Mouse (Mus musculus) megakaryocyte, embryonic 14.5 days (primary cell): Measurements from ENCODE around the gene Twist2. TPM values are rescaled to one million over a fixed set of nuclear protein-coding genes. Genes with fewer than 3 reads are reported as not detected.

Source experiments
- H3K27me3 ChIP-seq: replicated peaks from 2 replicates; pipeline ENCODE3; 2012; ENCODE audit warnings: inconsistent platforms
- H3K36me3 ChIP-seq: replicated peaks from 2 replicates; pipeline ENCODE3; 2012; ENCODE audit warnings: low read length, inconsistent platforms, mixed read lengths
- H3K4me1 ChIP-seq: 2 replicates; pipeline ENCODE4 v1.6.1; 2012; ENCODE audit warnings: inconsistent platforms
- H3K4me3 ChIP-seq: replicated peaks from 2 replicates; pipeline ENCODE3; 2012; ENCODE audit warnings: moderate library complexity, mild to moderate bottlenecking, inconsistent platforms
- H3K9me3 ChIP-seq: 2 replicates; pipeline ENCODE4 v1.6.1; 2012; ENCODE audit warnings: inconsistent platforms
- FLI1 ChIP-seq: IDR thresholded peaks from 2 replicates; pipeline ENCODE4 v1.6.1; 2012; ENCODE audit warnings: low read length, inconsistent platforms, mixed read lengths
- GATA1 ChIP-seq: IDR thresholded peaks from 3 replicates; pipeline ENCODE4 v1.6.1; 2012; ENCODE audit warnings: mixed read lengths, low read length, inconsistent platforms, borderline replicate concordance
- polyA plus RNA-seq: library from polyadenylated mRNA; stranded (reverse); fragments of >175 nt; gene quantifications from 2 replicates; pipeline ENCODE4 v1.2.3, GENCODE M21; 2012; ENCODE audit warnings: low replicate concordance; ENCODE audit not compliant: insufficient read depth

Twist2 gene
- polyA plus RNA-seq = not detected in 2 replicates

- no peaks in the 10 kb centered on the region for H3K9me3 ChIP-seq
- H3K4me1 ChIP-seq = peaks cover 12% of the 10 kb centered on the region
- TF ChIP-seq GATA1 (no peak), FLI1 (no peak)
- H3K4me3 ChIP-seq = peak within 1 kb of the TSS; percentile 65
- H3K27me3 ChIP-seq = peaks cover 67% of the 10 kb centered on the region
- H3K36me3 ChIP-seq = no peaks in the 10 kb centered on the region
Observed at GRCm38 (mm10) chr1:91800967-91801843, at the start of gene Twist2. Gene Twist2, plus strand, starts transcription at chr1:91801461.

- H3K4me3 ChIP-seq = no peak overlapping the region
- H3K27me3 ChIP-seq = peaks cover 42% of the 10 kb centered on the region
- H3K4me1 ChIP-seq = peaks cover 8% of the 10 kb centered on the region; the same call in 1 of the 2 replicates
- H3K9me3 ChIP-seq = no peaks in the 10 kb centered on the region
- H3K36me3 ChIP-seq = no peaks in the 10 kb centered on the region
- TF ChIP-seq FLI1 (no peak), GATA1 (no peak)
Observed at GRCm38 (mm10) chr1:91752931-91753330, 48.3 kb upstream of the Twist2 start.

- no peak for TF ChIP-seq GATA1
- TF ChIP-seq FLI1 = no peak
- H3K4me1 ChIP-seq = peaks cover 8% of the 10 kb centered on the region; the same call in 1 of the 2 replicates
Observed at GRCm38 (mm10) chr1:91755102-91755501, 46.2 kb upstream of the Twist2 start.

GRCm38 (mm10) chr1:91757292-91757691 lies 44.0 kb upstream of the Twist2 start:
- no peak for TF ChIP-seq FLI1
- TF ChIP-seq GATA1 = no peak
- Histone ChIP-seq H3K27me3 (peaks cover 49% of the 10 kb centered on the region), H3K4me1 (peaks cover 8% of the 10 kb centered on the region; the same call in 1 of the 2 replicates), H3K36me3 (no peaks in the 10 kb centered on the region), H3K4me3 (peak overlapping the region; percentile 84), H3K9me3 (no peaks in the 10 kb centered on the region)

More at GRCm38 (mm10) chr1:91755102-91755501, 46.2 kb upstream of the Twist2 start:
- H3K9me3 ChIP-seq = no peaks in the 10 kb centered on the region
- H3K27me3 ChIP-seq = peaks cover 41% of the 10 kb centered on the region
- H3K36me3 ChIP-seq = no peaks in the 10 kb centered on the region
- H3K4me3 ChIP-seq = no peak overlapping the region

- H3K4me1 ChIP-seq = peaks cover 8% of the 10 kb centered on the region; the same call in 1 of the 2 replicates
- H3K36me3 ChIP-seq = no peaks in the 10 kb centered on the region
- H3K27me3 ChIP-seq = peaks cover 53% of the 10 kb centered on the region
- TF ChIP-seq FLI1 = no peak
- no peaks in the 10 kb centered on the region for H3K9me3 ChIP-seq
- H3K4me3 ChIP-seq = no peak overlapping the region
Observed at GRCm38 (mm10) chr1:91758143-91758542, 43.1 kb upstream of the Twist2 start.

GRCm38 (mm10) chr1:91758600-91759515 lies 42.4 kb upstream of the Twist2 start:
- no peak overlapping the region for H3K4me3 ChIP-seq
- peaks cover 8% of the 10 kb centered on the region; the same call in 1 of the 2 replicates for H3K4me1 ChIP-seq
- H3K27me3 ChIP-seq = peaks cover 46% of the 10 kb centered on the region
- TF ChIP-seq FLI1 (no peak), GATA1 (no peak)
- H3K9me3 ChIP-seq = no peaks in the 10 kb centered on the region
- no peaks in the 10 kb centered on the region for H3K36me3 ChIP-seq

GRCm38 (mm10) chr1:91760140-91760986 lies 40.9 kb upstream of the Twist2 start:
- H3K9me3 ChIP-seq = no peaks in the 10 kb centered on the region
- no peak for TF ChIP-seq FLI1
- TF ChIP-seq GATA1 = no peak

GRCm38 (mm10) chr1:91762528-91763091 lies 38.7 kb upstream of the Twist2 start:
- no peaks in the 10 kb centered on the region for H3K4me1 ChIP-seq
- H3K9me3 ChIP-seq = no peaks in the 10 kb centered on the region
- no peak overlapping the region for H3K4me3 ChIP-seq
- TF ChIP-seq FLI1 (no peak), GATA1 (no peak)
- H3K27me3 ChIP-seq = peaks cover 27% of the 10 kb centered on the region
- no peaks in the 10 kb centered on the region for H3K36me3 ChIP-seq

More at GRCm38 (mm10) chr1:91760140-91760986, 40.9 kb upstream of the Twist2 start:
- Histone ChIP-seq H3K36me3 (no peaks in the 10 kb centered on the region), H3K4me3 (no peak overlapping the region), H3K4me1 (peaks cover 8% of the 10 kb centered on the region; the same call in 1 of the 2 replicates), H3K27me3 (peaks cover 38% of the 10 kb centered on the region)

- TF ChIP-seq GATA1 (no peak), FLI1 (no peak)
- H3K36me3 ChIP-seq = no peaks in the 10 kb centered on the region
- H3K9me3 ChIP-seq = no peaks in the 10 kb centered on the region
- peaks cover 9% of the 10 kb centered on the region for H3K4me1 ChIP-seq
- H3K27me3 ChIP-seq = peaks cover 45% of the 10 kb centered on the region
- H3K4me3 ChIP-seq = no peak overlapping the region
Observed at GRCm38 (mm10) chr1:91770221-91770624, 31.0 kb upstream of the Twist2 start.
